Mouse (Mus musculus) G1E (cell line): ENCODE measurements around the gene Dph2.

Experiments used
- CTCF ChIP-seq: IDR thresholded peaks from 2 replicates; pipeline ENCODE4 v1.5.1; 2012; ENCODE audit warnings: low read depth, low read length, inconsistent platforms, mixed read lengths
- GATA1 ChIP-seq: IDR thresholded peaks from 2 replicates; pipeline ENCODE4 v1.6.1; 2012; ENCODE audit warnings: borderline replicate concordance, low read length, inconsistent platforms, mixed read lengths
- GATA2 ChIP-seq: IDR thresholded peaks from 2 replicates; pipeline ENCODE4 v1.6.1; 2012; ENCODE audit warnings: low read depth, low read length, inconsistent platforms, borderline replicate concordance
- POLR2AphosphoS5 ChIP-seq: IDR thresholded peaks from 2 replicates; pipeline ENCODE4 v1.6.1; 2012; ENCODE audit warnings: low read depth, low read length, inconsistent platforms; ENCODE audit not compliant: insufficient replicate concordance
- TAL1 ChIP-seq: conservative IDR thresholded peaks from 2 replicates; pipeline ENCODE4 v1.6.1; 2012; ENCODE audit warnings: low read depth, low read length, inconsistent platforms, mixed read lengths

GRCm38 (mm10) chr4:117890750-117891149 is 1.1 kb downstream of the Dph2 start:
- TF ChIP-seq CTCF (no peak), POLR2AphosphoS5 (no peak), GATA1 (no peak), TAL1 (no peak), GATA2 (no peak)
